Mouse (Mus musculus): ENCODE measurements around the gene Arhgef1. TPM values are rescaled to one million over a fixed set of nuclear protein-coding genes. Genes with fewer than 3 reads are reported as not detected.

Arhgef1 gene
- total and polyA plus RNA-seq, 2 experiments from 2014 or later: 28.2 to 37.0 TPM

DNA sequence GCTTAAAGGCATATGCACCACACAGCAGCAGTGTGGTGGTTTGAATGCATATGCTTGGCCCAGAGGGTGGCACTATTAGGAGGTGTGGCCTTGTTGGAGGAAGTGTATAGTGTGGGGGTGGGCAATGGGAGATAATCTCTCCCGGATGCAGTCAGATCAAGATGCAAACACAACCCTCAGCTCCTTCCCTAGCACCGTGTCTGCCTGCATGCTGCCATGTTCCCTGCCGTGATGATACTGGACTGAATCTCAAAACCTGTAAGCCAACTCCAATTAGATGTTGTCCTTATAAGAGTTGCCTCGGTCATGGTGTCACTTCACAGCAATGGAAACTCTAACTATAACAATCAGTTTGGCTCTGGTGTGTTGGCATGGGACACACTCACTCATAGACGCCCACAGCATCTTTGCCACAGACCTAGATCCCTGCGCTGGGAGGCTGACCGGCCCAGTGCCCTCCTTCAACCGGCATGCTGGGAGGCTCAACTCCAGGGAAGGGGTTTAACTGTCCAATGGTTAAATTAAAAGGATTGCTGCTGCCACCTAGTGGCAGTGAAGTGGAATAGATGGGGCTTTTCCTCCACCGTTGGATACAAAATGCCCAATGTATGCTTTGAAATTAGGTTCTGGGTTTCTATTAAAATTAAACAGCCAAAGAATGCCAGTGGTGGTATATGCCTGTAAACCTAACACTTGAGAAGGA, 72.3 kb downstream of the Arhgef1 start:
- DNase-seq (ENCODE audit: low spot score): peak; percentile 66
- Histone ChIP-seq H3K9ac (replicated peaks; ENCODE audit: low read depth, low read length) (no peak overlapping the region), H3K4me1 (ENCODE audit: control insufficient read depth, insufficient read depth) (no peaks in the 10 kb centered on the region), H3K27ac (ENCODE audit: low read depth) (no peak overlapping the region), H3K4me3 (ENCODE audit: low read depth, low read length) (no peak overlapping the region), H3K4me2 (ENCODE audit: low read depth, low read length) (no peak overlapping the region), H3K9me3 (replicated peaks; ENCODE audit: control insufficient read depth, low read length) (no peaks in the 10 kb centered on the region), H3K36me3 (replicated peaks; ENCODE audit: control insufficient read depth, insufficient read depth, low read length) (peaks cover 5% of the 10 kb centered on the region), H3K27me3 (ENCODE audit: control insufficient read depth, insufficient read depth, low read length) (no peaks in the 10 kb centered on the region)
- peak; percentile 66 for TF ChIP-seq CTCF (IDR thresholded peaks at IDR 0.05; ENCODE audit: low read depth)
- no peak for TF ChIP-seq EP300 (IDR thresholded peaks at IDR 0.05; ENCODE audit: low read depth)
- WGBS: 28% methylated on average over 9 of the region's 9 CpGs
- no peak for ATAC-seq (ENCODE audit: insufficient read depth, low read depth)

Small RNA genes lying within 50 kb of the gene (microRNA-seq; reads per million reads assigned to microRNA genes)
- gene Mir7046: 0.89 reads per million

Other genes starting within 250 kb of the Arhgef1 start
- not detected in 2 replicates for gene Tex101, start 226.2 kb upstream of the Arhgef1 start, total RNA-seq (2014; rRNA removed; ENCODE audit: low replicate concordance)
- not detected in 2 replicates for gene Tex101, start 226.2 kb upstream of the Arhgef1 start, polyA plus RNA-seq (2015; fragmentation: Nextera tagmentation; extraction: Ambion mirVana)
- gene BC049730, start 193.7 kb upstream of the Arhgef1 start, total RNA-seq (2014; rRNA removed; ENCODE audit: low replicate concordance): not detected in 2 replicates
- gene BC049730, start 193.7 kb upstream of the Arhgef1 start, polyA plus RNA-seq (2015; fragmentation: Nextera tagmentation; extraction: Ambion mirVana): not detected in 2 replicates
- not detected in 2 replicates for gene Gm4763, start 176.0 kb upstream of the Arhgef1 start, total RNA-seq (2014; rRNA removed; ENCODE audit: low replicate concordance)
- gene Gm4763, start 176.0 kb upstream of the Arhgef1 start, polyA plus RNA-seq (2015; fragmentation: Nextera tagmentation; extraction: Ambion mirVana): not detected in 2 replicates
- gene Cd177, start 142.6 kb upstream of the Arhgef1 start, total RNA-seq (2014; rRNA removed; ENCODE audit: low replicate concordance): 0.12 TPM in 1 of 2 replicates, not detected in the other
- 0.18 and 0.23 TPM in 2 replicates for gene Cd177, start 142.6 kb upstream of the Arhgef1 start, polyA plus RNA-seq (2015; fragmentation: Nextera tagmentation; extraction: Ambion mirVana)
- not detected in 2 replicates for gene Ceacam10, start 125.7 kb upstream of the Arhgef1 start, total RNA-seq (2014; rRNA removed; ENCODE audit: low replicate concordance)
- not detected in 2 replicates for gene Ceacam10, start 125.7 kb upstream of the Arhgef1 start, polyA plus RNA-seq (2015; fragmentation: Nextera tagmentation; extraction: Ambion mirVana)
- gene Gm9844, start 40.7 kb upstream of the Arhgef1 start, total RNA-seq (2014; rRNA removed; ENCODE audit: low replicate concordance): 0.65 TPM in 1 of 2 replicates, not detected in the other
- gene Gm9844, start 40.7 kb upstream of the Arhgef1 start, polyA plus RNA-seq (2015; fragmentation: Nextera tagmentation; extraction: Ambion mirVana): 6.7 and 9.5 TPM in 2 replicates
- gene Lypd4, start 33.0 kb upstream of the Arhgef1 start, total RNA-seq (2014; rRNA removed; ENCODE audit: low replicate concordance): not detected in 2 replicates
- not detected in 2 replicates for gene Lypd4, start 33.0 kb upstream of the Arhgef1 start, polyA plus RNA-seq (2015; fragmentation: Nextera tagmentation; extraction: Ambion mirVana)
- gene Dmrtc2, start 32.9 kb upstream of the Arhgef1 start, total RNA-seq (2014; rRNA removed; ENCODE audit: low replicate concordance): not detected in 2 replicates
- not detected in 2 replicates for gene Dmrtc2, start 32.9 kb upstream of the Arhgef1 start, polyA plus RNA-seq (2015; fragmentation: Nextera tagmentation; extraction: Ambion mirVana)
- 530 and 642 TPM in 2 replicates for gene Rps19, start 18.5 kb upstream of the Arhgef1 start, total RNA-seq (2014; rRNA removed; ENCODE audit: low replicate concordance)
- 980 and 1,040 TPM in 2 replicates for gene Rps19, start 18.5 kb upstream of the Arhgef1 start, polyA plus RNA-seq (2015; fragmentation: Nextera tagmentation; extraction: Ambion mirVana)
- 2.8 TPM in 1 of 2 replicates, not detected in the other for gene Cd79a, start 5.5 kb upstream of the Arhgef1 start, total RNA-seq (2014; rRNA removed; ENCODE audit: low replicate concordance)
- gene Cd79a, start 5.5 kb upstream of the Arhgef1 start, polyA plus RNA-seq (2015; fragmentation: Nextera tagmentation; extraction: Ambion mirVana): 0.33 and 0.70 TPM in 2 replicates
- not detected in 2 replicates for gene Gm4881, start 41.6 kb downstream of the Arhgef1 start, total RNA-seq (2014; rRNA removed; ENCODE audit: low replicate concordance)
- gene Gm4881, start 41.6 kb downstream of the Arhgef1 start, polyA plus RNA-seq (2015; fragmentation: Nextera tagmentation; extraction: Ambion mirVana): not detected in 2 replicates
- gene Rabac1, start 69.8 kb downstream of the Arhgef1 start, total RNA-seq (2014; rRNA removed; ENCODE audit: low replicate concordance): 609 and 633 TPM in 2 replicates
- 357 and 362 TPM in 2 replicates for gene Rabac1, start 69.8 kb downstream of the Arhgef1 start, polyA plus RNA-seq (2015; fragmentation: Nextera tagmentation; extraction: Ambion mirVana)
- 0.04 TPM in 1 of 2 replicates, not detected in the other for gene Atp1a3, start 103.0 kb downstream of the Arhgef1 start, total RNA-seq (2014; rRNA removed; ENCODE audit: low replicate concordance)
- gene Atp1a3, start 103.0 kb downstream of the Arhgef1 start, polyA plus RNA-seq (2015; fragmentation: Nextera tagmentation; extraction: Ambion mirVana): 0.12 and 0.30 TPM in 2 replicates
- 16.2 and 21.5 TPM in 2 replicates for gene Grik5, start 169.4 kb downstream of the Arhgef1 start, total RNA-seq (2014; rRNA removed; ENCODE audit: low replicate concordance)
- gene Grik5, start 169.4 kb downstream of the Arhgef1 start, polyA plus RNA-seq (2015; fragmentation: Nextera tagmentation; extraction: Ambion mirVana): 1.5 and 1.6 TPM in 2 replicates
- 9.8 and 12.0 TPM in 2 replicates for gene Zfp574, start 169.7 kb downstream of the Arhgef1 start, total RNA-seq (2014; rRNA removed; ENCODE audit: low replicate concordance)
- gene Zfp574, start 169.7 kb downstream of the Arhgef1 start, polyA plus RNA-seq (2015; fragmentation: Nextera tagmentation; extraction: Ambion mirVana): 11.2 and 11.6 TPM in 2 replicates

All from heart, postnatal 0 days (tissue).